Mouse (Mus musculus): Measurements from ENCODE around the gene Fancd2os.

Gene Fancd2os

GRCm38 (mm10) chr6:113579306-113579705 lies 21.2 kb downstream of the Fancd2os start:
- CTCF ChIA-PET = no interaction called here
- POLR2A ChIA-PET = interaction anchor here in 2 of 4 experiments (0.9 to 1.6 kb wide), 2 partner anchors 11 to 33 kb away, joined by 3 to 16 read pairs; no protein-coding TSS in a partner anchor

- ChIA-PET CTCF (interaction anchor here in 1 of 4 experiments (0.7 kb wide), 1 partner anchor 25 kb away, joined by 3 read pairs; the partner anchor contains the start of gene Fancd2os), POLR2A (no interaction called here)
Measured at GRCm38 (mm10) chr6:113576044-113576443, 24.5 kb downstream of the Fancd2os start.

DNA sequence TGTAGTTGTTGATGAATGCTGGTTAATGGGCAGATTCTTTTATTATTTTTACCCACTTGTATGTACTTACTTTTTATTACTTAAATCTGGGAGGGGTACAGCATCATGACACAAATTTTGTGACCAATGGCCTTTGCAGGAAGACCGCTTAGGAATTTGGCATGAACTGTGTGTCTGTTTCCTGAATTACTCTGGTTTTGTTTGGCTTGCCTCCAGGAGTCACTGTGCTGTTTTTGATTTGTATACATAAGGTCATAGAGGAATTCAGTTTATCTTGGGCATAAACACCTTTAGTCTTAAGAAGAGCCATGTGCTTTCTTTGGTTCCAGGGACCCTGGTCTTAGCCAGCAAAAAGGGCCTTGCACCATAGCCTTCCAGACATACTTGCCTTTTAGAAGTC lies 36.0 kb downstream of the Fancd2os start:
- ChIA-PET POLR2A (interaction anchor here in 2 of 4 experiments (0.6 to 1.1 kb wide), 2 partner anchors 39 to 94 kb away, joined by 3 to 4 read pairs; partner anchors contain the start of gene Il17rc (in 1 of the 2)), CTCF (no interaction called here)

GRCm38 (mm10) chr6:113559736-113560135 lies 40.8 kb downstream of the Fancd2os start:
- ChIA-PET POLR2A (interaction anchor here in 2 of 4 experiments (0.6 to 1.2 kb wide), 3 partner anchors 54 to 171 kb away, joined by 3 to 4 read pairs (median 3); partner anchors contain the start of gene Ttll3 (in 1 of the 2)), CTCF (no interaction called here)

Data from embryonic stem cell, embryonic (primary cell).